Mouse (Mus musculus) CD4-positive, CD25-positive, alpha-beta regulatory T cell, adult 4 months (primary cell): ENCODE measurements around the gene Btbd11. TPM values are rescaled to one million over a fixed set of nuclear protein-coding genes. Genes with fewer than 3 reads are reported as not detected.
"Not testable (repeated sequence)": the region's sequence is repeated elsewhere in the genome, so short reads cannot be mapped to it uniquely, and the experiment has no call there.

Experiments
- ATAC-seq: one replicate; pipeline ENCODE4 v1.8.0; 2017
- polyA plus RNA-seq, 2 experiments: library from polyadenylated mRNA; unstranded; fragments of 100-300 nt; shearing (Covaris generic); gene quantifications; one replicate each; pipeline ENCODE4 v1.2.1; 2017

The Btbd11 gene
- polyA plus RNA-seq, 2 experiments from 2014 or later = 3.6 to 5.6 TPM

DNA sequence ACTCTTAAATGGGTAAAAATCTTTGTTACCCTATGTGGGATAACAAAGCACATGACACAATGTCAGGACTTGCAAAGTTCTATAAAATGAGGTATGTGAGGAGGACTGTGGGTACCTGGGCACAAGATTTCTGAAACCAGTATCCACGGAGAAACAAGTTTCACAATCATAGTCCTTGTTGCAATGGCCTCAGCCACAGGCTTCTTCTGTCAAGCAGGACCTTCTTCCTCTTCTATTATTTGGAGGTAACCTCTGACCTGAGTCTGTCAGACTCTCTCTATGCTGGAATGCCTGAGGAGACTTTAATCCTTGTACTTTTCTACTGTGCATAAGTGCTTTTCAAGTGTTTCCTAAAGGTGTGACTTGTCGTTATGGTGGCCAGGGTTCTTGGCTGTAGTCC, 307.8 kb downstream of the Btbd11 start:
- not testable (repeated sequence) for ATAC-seq

DNA sequence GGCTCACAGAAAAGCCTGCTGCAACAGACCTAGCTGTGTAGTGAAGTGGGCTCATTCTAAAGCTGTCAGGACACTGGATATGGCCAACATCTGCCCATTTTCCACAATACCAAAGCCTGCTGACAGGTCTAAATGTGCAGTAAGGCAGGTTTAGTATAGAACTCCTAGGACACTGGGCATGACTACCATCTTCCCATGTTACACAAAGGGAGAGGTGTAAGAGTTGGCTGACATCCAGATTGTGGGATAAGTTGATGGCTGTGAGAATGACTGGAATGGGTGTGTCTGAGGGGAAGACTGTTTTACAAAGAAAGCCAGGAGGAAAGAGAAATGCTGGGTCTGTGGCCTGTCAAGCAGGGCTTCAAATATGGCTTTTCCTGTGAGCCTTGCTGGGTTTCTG, 313.1 kb downstream of the Btbd11 start:
- ATAC-seq = no peak

- not testable (repeated sequence) for ATAC-seq
These were observed 323.2 kb downstream of the Btbd11 start for GRCm38 (mm10) chr10:85709790-85710189.

Other genes with a start within 250 kb of the Btbd11 start
- 1 to 10 TPM; 3.4 to 6.7 TPM for gene Cry1, start 201.8 kb upstream of the Btbd11 start, polyA plus RNA-seq